Mouse (Mus musculus): ENCODE measurements around the gene Srarp. TPM values are rescaled to one million over a fixed set of nuclear protein-coding genes. Genes with fewer than 3 reads are reported as not detected.

The Srarp gene
- polyA plus RNA-seq, 1 experiment from 2014 or later, result not detected

- 60% methylated on average over 9 of the region's 9 CpGs for WGBS
- Histone ChIP-seq H3K4me1 (replicated peaks; ENCODE audit: control insufficient read depth, insufficient read depth, low read length) (peaks cover 8% of the 10 kb centered on the region; the same call in 1 of the 2 replicates), H3K36me3 (ENCODE audit: control insufficient read depth, insufficient read depth) (no peaks in the 10 kb centered on the region), H3K4me2 (replicated peaks; ENCODE audit: low read depth) (no peak overlapping the region), H3K27ac (ENCODE audit: low read depth, low read length) (no peak overlapping the region), H3K4me3 (ENCODE audit: low read depth, low read length) (no peak overlapping the region), H3K27me3 (replicated peaks; ENCODE audit: control insufficient read depth, insufficient read depth, low read length) (no peaks in the 10 kb centered on the region), H3K9ac (ENCODE audit: low read depth, low read length) (no peak overlapping the region), H3K9me3 (ENCODE audit: control insufficient read depth) (no peaks in the 10 kb centered on the region)
- TF ChIP-seq CTCF (IDR thresholded peaks at IDR 0.05; ENCODE audit: low read depth), result peak; percentile 83
- ATAC-seq, result no peak
Observed at GRCm38 (mm10) chr4:141429847-141430246, 6.1 kb downstream of the Srarp start.

DNA sequence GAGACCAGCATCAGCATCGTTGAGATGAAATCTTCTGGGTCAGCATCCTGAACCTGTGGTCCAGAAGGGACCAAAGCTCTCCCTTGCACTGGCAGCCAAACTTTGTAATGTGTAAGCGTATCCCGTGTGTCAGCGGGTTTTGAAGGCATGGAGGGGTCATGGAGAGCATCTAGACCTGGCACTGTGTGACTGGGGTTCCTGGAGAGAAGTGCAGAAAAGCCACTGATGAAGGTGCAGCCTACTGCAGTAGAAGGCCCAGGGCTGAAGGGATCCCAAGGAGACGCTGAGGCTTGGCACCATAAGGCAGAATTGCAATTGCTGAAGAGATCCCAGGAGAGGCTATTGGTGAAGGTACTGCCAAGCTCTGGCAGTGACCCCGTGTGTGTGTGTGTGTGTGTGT, 6.5 kb downstream of the Srarp start:
- no peaks in the 10 kb centered on the region for H3K27me3 ChIP-seq (replicated peaks; ENCODE audit: control insufficient read depth, insufficient read depth, low read length)
- no peak for TF ChIP-seq CTCF (IDR thresholded peaks at IDR 0.05; ENCODE audit: low read depth)
- peaks cover 8% of the 10 kb centered on the region; the same call in 1 of the 2 replicates for H3K4me1 ChIP-seq (replicated peaks; ENCODE audit: control insufficient read depth, insufficient read depth, low read length)
- H3K27ac ChIP-seq (ENCODE audit: low read depth, low read length), result no peak overlapping the region
- H3K4me3 ChIP-seq (ENCODE audit: low read depth, low read length), result no peak overlapping the region
- H3K9ac ChIP-seq (ENCODE audit: low read depth, low read length), result no peak overlapping the region
- H3K9me3 ChIP-seq (ENCODE audit: control insufficient read depth), result no peaks in the 10 kb centered on the region
- ATAC-seq, result no peak
- no peak overlapping the region for H3K4me2 ChIP-seq (replicated peaks; ENCODE audit: low read depth)
- 84% methylated on average over 6 of the region's 6 CpGs for WGBS
- H3K36me3 ChIP-seq (ENCODE audit: control insufficient read depth, insufficient read depth), result no peaks in the 10 kb centered on the region

- H3K27ac ChIP-seq (ENCODE audit: low read depth, low read length), result no peak overlapping the region
- 92% methylated on average over 13 of the region's 13 CpGs for WGBS
- no peaks in the 10 kb centered on the region for H3K9me3 ChIP-seq (ENCODE audit: control insufficient read depth)
- H3K4me2 ChIP-seq (replicated peaks; ENCODE audit: low read depth), result no peak overlapping the region
- H3K4me1 ChIP-seq (replicated peaks; ENCODE audit: control insufficient read depth, insufficient read depth, low read length), result peaks cover 8% of the 10 kb centered on the region; the same call in 1 of the 2 replicates
- no peaks in the 10 kb centered on the region for H3K27me3 ChIP-seq (replicated peaks; ENCODE audit: control insufficient read depth, insufficient read depth, low read length)
- H3K9ac ChIP-seq (ENCODE audit: low read depth, low read length), result no peak overlapping the region
- H3K36me3 ChIP-seq (ENCODE audit: control insufficient read depth, insufficient read depth), result no peaks in the 10 kb centered on the region
- no peak for TF ChIP-seq CTCF (IDR thresholded peaks at IDR 0.05; ENCODE audit: low read depth)
- no peak overlapping the region for H3K4me3 ChIP-seq (ENCODE audit: low read depth, low read length)
- no peak for ATAC-seq
Observed at GRCm38 (mm10) chr4:141427921-141428320, 8.0 kb downstream of the Srarp start.

DNA sequence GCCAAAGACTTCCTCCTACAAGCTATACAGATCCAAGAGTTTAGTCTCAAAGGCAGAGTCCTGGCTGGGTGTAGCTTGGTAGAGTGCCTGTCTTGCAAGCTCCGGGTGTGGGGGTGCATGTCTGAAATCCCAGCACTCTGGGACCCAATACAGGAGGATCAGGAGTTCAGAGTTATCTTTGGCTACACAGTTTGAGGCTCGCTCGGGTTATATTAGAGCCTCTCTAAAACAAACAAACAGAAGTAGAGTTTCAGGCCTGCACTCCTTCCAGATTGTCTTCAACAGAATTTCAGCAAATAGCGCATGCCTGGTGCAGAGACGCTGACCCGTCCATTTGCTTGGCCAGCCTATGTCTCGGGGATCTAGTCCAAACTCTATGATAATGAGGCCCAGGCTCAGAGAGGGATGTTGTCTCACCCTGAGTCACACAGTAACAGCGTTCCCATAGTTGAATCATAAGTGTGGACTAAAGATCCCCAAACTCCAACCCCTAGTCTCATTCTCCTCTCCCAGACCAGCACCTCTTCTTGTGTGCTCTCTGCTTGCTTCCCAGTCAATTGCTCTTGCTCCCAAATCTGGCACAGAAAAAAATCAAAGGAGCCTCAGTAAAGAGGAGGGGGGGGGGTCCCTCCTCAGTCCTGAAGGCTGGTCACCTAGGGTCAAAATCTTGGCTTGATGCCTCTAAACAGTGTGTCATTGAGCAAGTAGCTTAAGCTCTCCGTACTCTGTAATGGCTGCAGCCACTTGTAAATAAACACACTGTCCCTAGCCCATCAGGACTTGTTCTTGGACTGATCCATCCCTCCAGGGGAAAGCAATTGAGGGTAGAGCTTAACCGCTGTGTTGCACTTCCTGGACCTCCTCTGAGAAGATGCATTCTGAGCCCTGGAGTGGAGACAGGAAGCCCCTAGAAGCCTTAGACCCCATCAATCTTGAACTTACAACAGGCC, 8.8 kb downstream of the Srarp start:
- Histone ChIP-seq H3K9ac (ENCODE audit: low read depth, low read length) (no peak overlapping the region), H3K4me3 (ENCODE audit: low read depth, low read length) (no peak overlapping the region), H3K27ac (ENCODE audit: low read depth, low read length) (no peak overlapping the region), H3K36me3 (ENCODE audit: control insufficient read depth, insufficient read depth) (no peaks in the 10 kb centered on the region), H3K4me1 (replicated peaks; ENCODE audit: control insufficient read depth, insufficient read depth, low read length) (peaks cover 8% of the 10 kb centered on the region; the same call in 1 of the 2 replicates), H3K27me3 (replicated peaks; ENCODE audit: control insufficient read depth, insufficient read depth, low read length) (no peaks in the 10 kb centered on the region), H3K9me3 (ENCODE audit: control insufficient read depth) (no peaks in the 10 kb centered on the region), H3K4me2 (replicated peaks; ENCODE audit: low read depth) (no peak overlapping the region)
- no peak for ATAC-seq
- no peak for TF ChIP-seq CTCF (IDR thresholded peaks at IDR 0.05; ENCODE audit: low read depth)
- WGBS, result 62% methylated on average over 10 of the region's 10 CpGs

DNA sequence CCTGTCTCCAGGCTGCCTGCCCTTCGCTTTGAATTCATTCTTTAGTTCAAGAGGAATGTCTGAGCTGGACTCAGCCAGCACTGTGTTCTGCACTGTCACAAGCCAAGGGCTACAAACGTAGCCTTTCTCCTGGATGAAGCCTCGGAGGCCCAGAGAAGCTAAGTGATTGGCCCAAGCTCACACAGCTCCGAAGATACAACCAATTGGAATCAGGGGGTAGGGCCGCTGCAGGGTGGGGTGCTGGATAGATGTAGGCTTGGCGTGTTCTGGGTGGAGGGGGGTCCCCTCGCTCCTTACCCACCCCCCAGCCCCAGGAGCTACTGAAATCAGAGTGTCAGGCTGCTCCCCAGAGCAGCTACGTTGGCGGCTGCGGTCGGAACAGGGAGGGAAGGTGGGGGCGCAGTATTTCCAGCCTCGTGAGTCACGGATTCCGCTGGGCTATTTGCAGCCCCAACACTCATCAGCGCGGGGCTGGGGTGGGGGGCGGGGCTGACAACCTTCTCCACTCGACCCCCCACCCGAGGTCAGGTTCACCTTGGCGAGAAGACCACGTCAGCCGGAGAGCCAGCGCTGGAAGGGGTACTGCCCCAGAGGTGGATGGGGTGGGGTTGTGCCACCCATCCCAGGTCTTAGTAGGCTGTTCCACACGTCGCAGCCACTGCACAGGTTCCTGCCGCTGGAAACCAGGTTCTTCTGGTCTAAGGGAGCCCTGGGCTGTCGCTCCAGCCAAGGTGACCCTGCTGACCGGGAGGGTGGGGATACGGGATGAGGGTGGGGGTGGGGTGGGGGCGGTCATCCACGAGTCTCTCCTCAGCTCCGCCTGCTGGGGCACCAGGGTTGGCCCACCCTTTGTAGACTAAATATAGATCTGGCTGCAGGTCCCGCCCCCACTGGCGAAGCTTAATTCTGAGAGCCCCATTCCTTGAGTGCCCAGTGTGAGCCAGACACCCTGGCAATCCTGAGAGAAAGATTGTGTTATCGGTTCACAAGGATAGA, 10.1 kb downstream of the Srarp start:
- 0 out of 2 replicates have a peak, but pooled peaks have one; percentile 10 for TF ChIP-seq CTCF (IDR thresholded peaks at IDR 0.05; ENCODE audit: low read depth)
- 0 out of 2 replicates have a peak overlapping the region, but pooled peaks have one; percentile 2 for H3K9ac ChIP-seq (ENCODE audit: low read depth, low read length)

More for the DNA sequence above, 10.1 kb downstream of the Srarp start:
- no peaks in the 10 kb centered on the region for H3K27me3 ChIP-seq (replicated peaks; ENCODE audit: control insufficient read depth, insufficient read depth, low read length)
- no peak overlapping the region; the same call in none of the 2 replicates for H3K27ac ChIP-seq (ENCODE audit: low read depth, low read length)
- no peaks in the 10 kb centered on the region for H3K36me3 ChIP-seq (ENCODE audit: control insufficient read depth, insufficient read depth)
- no peaks in the 10 kb centered on the region for H3K9me3 ChIP-seq (ENCODE audit: control insufficient read depth)
- WGBS, result 6% methylated on average over 36 of the region's 36 CpGs
- peak; percentile 16; the same call in 1 of the 2 replicates for ATAC-seq
- peak overlapping the region; percentile 68 for H3K4me2 ChIP-seq (replicated peaks; ENCODE audit: low read depth)
- peak overlapping the region; percentile 31 for H3K4me3 ChIP-seq (ENCODE audit: low read depth, low read length)
- peaks cover 13% of the 10 kb centered on the region; the same call in 1 of the 2 replicates for H3K4me1 ChIP-seq (replicated peaks; ENCODE audit: control insufficient read depth, insufficient read depth, low read length)

All from intestine, postnatal 0 days (tissue).